Mouse (Mus musculus) hematopoietic stem cell, adult 5-6 weeks (primary cell): ENCODE results near the gene Vmn1r114. TPM values are rescaled to one million over a fixed set of nuclear protein-coding genes. Genes with fewer than 3 reads are reported as not detected.
"Not testable (repeated sequence)": the region's sequence is repeated elsewhere in the genome, so short reads cannot be mapped to it uniquely, and the experiment has no call there.

Experiments
- ATAC-seq, 2 experiments: fragments of 125-278 bp in 1 of 2; replicated peaks in 1 of 2; 2 replicates each; pipeline ENCODE4 v1.8.0; 2016 to 2017; ENCODE audit warnings: inconsistent platforms in 2 of 2, mild to moderate bottlenecking in 2 of 2, moderate number of reproducible peaks in 2 of 2, low read depth in 1 of 2, moderate TSS enrichment in 1 of 2; ENCODE audit not compliant: low FRiP score in 2 of 2, poor library complexity in 2 of 2, severe bottlenecking in 2 of 2, insufficient read depth in 1 of 2, low TSS enrichment in 1 of 2
- total RNA-seq: library from RNA; stranded (forward); fragments of 172-1452, 232-1000 nt; gene quantifications from 2 replicates; pipeline ENCODE4 v1.2.3, GENCODE M21; 2017

Gene Vmn1r114
- total RNA-seq, result not detected in 2 replicates

DNA sequence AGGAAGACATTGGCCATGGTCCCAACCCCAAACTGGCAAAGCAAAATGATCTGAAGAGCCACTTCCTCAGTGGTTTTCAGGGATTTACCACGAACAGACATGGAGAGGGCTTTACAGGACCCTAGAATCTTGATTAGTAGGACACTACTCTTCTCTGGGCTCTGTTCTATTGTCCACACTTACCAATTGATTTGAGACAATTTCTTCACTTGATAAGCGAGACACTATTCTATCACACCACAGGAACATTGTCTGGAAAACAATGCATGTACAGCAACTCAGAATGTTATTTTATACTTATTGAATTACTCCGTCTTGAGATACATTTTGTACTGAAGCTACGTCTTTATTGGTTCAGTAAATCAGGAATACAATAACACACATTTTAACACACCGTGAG lies at the start of gene Vmn1r114:
Gene Vmn1r114 (minus strand): TSS at position 101 of the 400 bp plus-strand sequence.
- ATAC-seq, result not testable (repeated sequence)

DNA sequence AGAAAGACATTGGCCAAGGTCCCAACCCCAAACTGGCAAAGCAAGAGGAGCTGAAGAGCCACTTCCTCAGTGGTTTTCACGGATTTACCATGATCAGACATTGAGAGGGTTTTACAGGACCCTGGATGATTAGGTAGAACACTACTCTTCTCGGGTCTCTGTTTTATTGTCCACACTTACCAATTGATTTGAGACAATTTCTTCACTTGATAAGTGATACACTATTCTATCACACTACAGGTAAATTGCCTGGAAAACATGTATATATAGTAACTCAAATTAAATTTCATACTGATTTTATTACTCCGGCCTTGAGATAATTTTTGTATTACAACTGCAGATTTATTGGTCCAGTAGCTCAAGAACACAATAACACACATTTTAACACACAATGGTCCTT lies 32.9 kb upstream of the Vmn1r114 start, which contains the start of gene Vmn1r115:
Gene Vmn1r115 (minus strand): TSS at position 101 of the 400 bp plus-strand sequence.
- ATAC-seq, result not testable (repeated sequence)

DNA sequence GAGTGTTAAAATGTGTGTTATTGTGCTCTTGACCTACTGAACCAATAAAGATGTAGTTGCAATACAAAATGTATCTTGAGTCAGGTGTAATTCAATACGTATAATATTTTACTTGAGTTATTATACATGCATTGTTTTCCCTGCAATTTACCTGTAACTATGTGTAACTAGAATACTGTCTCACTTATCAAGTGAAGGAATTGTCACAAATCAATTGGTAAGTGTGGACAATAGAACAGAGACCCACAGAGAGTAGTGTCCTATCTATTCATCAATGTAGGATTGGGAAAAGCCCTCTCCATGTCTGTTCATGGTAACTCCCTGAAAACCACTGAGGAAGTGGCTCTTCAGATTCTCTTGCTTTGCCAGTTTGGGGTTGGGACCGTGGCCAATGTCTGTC lies 25.0 kb downstream of the Vmn1r114 start, which contains the start of gene Vmn1r113:
Gene Vmn1r113 (plus strand): TSS at position 301 of the 400 bp plus-strand sequence.
- ATAC-seq, result not testable (repeated sequence)

DNA sequence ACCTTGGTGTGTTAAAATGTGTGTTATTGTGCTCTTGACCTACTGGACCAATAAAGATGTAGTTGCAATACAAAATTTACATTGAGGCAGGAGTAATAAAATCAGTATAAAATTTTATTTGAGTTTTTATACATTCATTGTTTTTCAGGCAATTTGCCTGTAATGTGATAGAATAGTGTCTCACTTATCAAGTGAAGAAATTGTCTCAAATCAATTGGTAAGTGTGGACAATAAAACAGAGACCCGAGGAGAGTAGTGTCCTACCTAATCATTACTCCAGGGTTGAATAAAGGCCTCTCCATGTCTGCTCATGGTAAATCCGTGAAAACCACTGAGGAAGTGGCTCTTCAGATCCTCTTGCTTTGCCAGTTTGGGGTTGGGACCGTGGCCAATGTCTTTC lies 41.1 kb downstream of the Vmn1r114 start, which contains the start of gene Vmn1r112:
Gene Vmn1r112 (plus strand): TSS at position 301 of the 400 bp plus-strand sequence.
- ATAC-seq, result not testable (repeated sequence)

Other genes with a start within 250 kb of the Vmn1r114 start
- not detected in 2 replicates for gene Gm4141, start 235.9 kb downstream of the Vmn1r114 start, total RNA-seq
- gene Gm4513, start 213.2 kb downstream of the Vmn1r114 start, total RNA-seq, result not detected in 2 replicates
- not detected in 2 replicates for gene Vmn1r107, start 143.3 kb downstream of the Vmn1r114 start, total RNA-seq
- not detected in 2 replicates for gene Vmn1r111, start 109.0 kb downstream of the Vmn1r114 start, total RNA-seq
- not detected in 2 replicates for gene Gm10668, start 81.6 kb downstream of the Vmn1r114 start, total RNA-seq
- not detected in 2 replicates for gene Vmn1r112, start 41.0 kb downstream of the Vmn1r114 start, total RNA-seq
- gene Vmn1r113, start 24.9 kb downstream of the Vmn1r114 start, total RNA-seq, result not detected in 2 replicates
- gene Vmn1r115, start 32.8 kb upstream of the Vmn1r114 start, total RNA-seq, result not detected in 2 replicates
- not detected in 2 replicates for gene Vmn1r116, start 60.1 kb upstream of the Vmn1r114 start, total RNA-seq
- not detected in 2 replicates for gene Vmn1r117, start 71.9 kb upstream of the Vmn1r114 start, total RNA-seq
- not detected in 2 replicates for gene Vmn1r118, start 100.2 kb upstream of the Vmn1r114 start, total RNA-seq
- gene Vmn1r119, start 200.3 kb upstream of the Vmn1r114 start, total RNA-seq, result not detected in 2 replicates
- gene Vmn1r120, start 241.6 kb upstream of the Vmn1r114 start, total RNA-seq, result not detected in 2 replicates